Mouse (Mus musculus): ENCODE data around the gene Xk.
A peak's percentile ranks its signal among the peaks of the same experiment; 100 is the strongest.
"Not testable (repeated sequence)": the region's sequence is repeated elsewhere in the genome, so short reads cannot be mapped to it uniquely, and the experiment has no call there.

Xk gene

GRCm38 (mm10) chrX:9272460-9273361 lies at the start of gene Xk:
TSS of gene Xk (plus strand) at chrX:9272756.
- DNase-seq: peak; percentile 60

GRCm38 (mm10) chrX:9227105-9227504 lies 45.5 kb upstream of the Xk start:
- DNase-seq: no peak

- DNase-seq: peak; percentile 48
Measured at GRCm38 (mm10) chrX:9240737-9241591, 31.6 kb upstream of the Xk start.

GRCm38 (mm10) chrX:9243381-9243864 lies 29.1 kb upstream of the Xk start:
- no peak for DNase-seq

GRCm38 (mm10) chrX:9244603-9245336 lies 27.8 kb upstream of the Xk start:
- DNase-seq: no peak

- no peak for DNase-seq
Measured at GRCm38 (mm10) chrX:9248911-9249310, 23.6 kb upstream of the Xk start.

- DNase-seq: no peak
Measured at GRCm38 (mm10) chrX:9253990-9254389, 18.6 kb upstream of the Xk start.

- no peak for DNase-seq
Measured at GRCm38 (mm10) chrX:9254901-9255300, 17.7 kb upstream of the Xk start.

- DNase-seq: no peak
Measured at GRCm38 (mm10) chrX:9256766-9257165, 15.8 kb upstream of the Xk start, which contains the start of gene Gm14862. TSS of gene Gm14862 (minus strand) at chrX:9256899.

GRCm38 (mm10) chrX:9257831-9258230 lies 14.7 kb upstream of the Xk start:
- no peak for DNase-seq

GRCm38 (mm10) chrX:9259267-9259666 lies 13.3 kb upstream of the Xk start:
- DNase-seq: no peak

GRCm38 (mm10) chrX:9271112-9271511 lies 1.4 kb upstream of the Xk start:
- DNase-seq: peak; percentile 55

- no peak for DNase-seq
Measured at GRCm38 (mm10) chrX:9271947-9272459, 553 bp upstream of the Xk start.

GRCm38 (mm10) chrX:9273377-9274002 lies 934 bp downstream of the Xk start:
- no peak for DNase-seq

GRCm38 (mm10) chrX:9274321-9274720 lies 1.8 kb downstream of the Xk start:
- no peak for DNase-seq

GRCm38 (mm10) chrX:9283464-9283863 lies 10.9 kb downstream of the Xk start, which contains the start of gene H2al1m:
TSS of gene H2al1m (plus strand) at chrX:9283764.
- not testable (repeated sequence) for DNase-seq

- not testable (repeated sequence) for DNase-seq
Measured at GRCm38 (mm10) chrX:9293140-9293829, 20.7 kb downstream of the Xk start.

GRCm38 (mm10) chrX:9298413-9298864 lies 25.9 kb downstream of the Xk start:
- no peak for DNase-seq

GRCm38 (mm10) chrX:9302791-9303190 lies 30.2 kb downstream of the Xk start:
- no peak for DNase-seq

GRCm38 (mm10) chrX:9303455-9303854 lies 30.9 kb downstream of the Xk start:
- no peak for DNase-seq

GRCm38 (mm10) chrX:9316457-9316856 lies 43.9 kb downstream of the Xk start:
- not testable (repeated sequence) for DNase-seq

Data from cerebellum, adult 8-10 months (tissue).